Mouse (Mus musculus) C2C12 (cell line): ENCODE data around the gene Tomm34. TPM values are rescaled to one million over a fixed set of nuclear protein-coding genes. Genes with fewer than 3 reads are reported as not detected.
A peak's percentile ranks its signal among the peaks of the same experiment; 100 is the strongest.

ENCODE experiments used
- H3K27me3 ChIP-seq: one replicate; pipeline ENCODE4 v1.6.1; 2011; ENCODE audit not compliant: control insufficient read depth, insufficient read depth, insufficient read length
- H3K36me3 ChIP-seq: one replicate; pipeline ENCODE4 v1.6.1; 2011; ENCODE audit not compliant: control insufficient read depth, insufficient read depth
- H3K4me3 ChIP-seq: one replicate; pipeline ENCODE4 v1.5.1; 2011; ENCODE audit warnings: mild to moderate bottlenecking, control low read depth; ENCODE audit not compliant: poor library complexity, insufficient read depth, severe bottlenecking
- H3K79me2 ChIP-seq: one replicate; pipeline ENCODE4 v1.6.1; 2011; ENCODE audit not compliant: control insufficient read depth, insufficient read depth
- H3K79me3 ChIP-seq: one replicate; pipeline ENCODE4 v1.6.1; 2011; ENCODE audit warnings: low read depth, control low read depth
- H3ac ChIP-seq: one replicate; pipeline ENCODE3; 2011; ENCODE audit warnings: low read depth; ENCODE audit not compliant: control insufficient read depth, insufficient read length
- CEBPB ChIP-seq: IDR thresholded peaks from one replicate; pipeline ENCODE4 v1.6.1; 2011; ENCODE audit warnings: low read depth, mild to moderate bottlenecking, control low read depth, moderate library complexity
- CTCF ChIP-seq: IDR thresholded peaks from one replicate; pipeline ENCODE4 v1.5.1; 2011; ENCODE audit not compliant: control insufficient read depth, insufficient read depth, insufficient read length
- FOSL1 ChIP-seq: IDR thresholded peaks from one replicate; pipeline ENCODE4 v1.8.0; 2011; ENCODE audit warnings: mild to moderate bottlenecking, low read length; ENCODE audit not compliant: poor library complexity, insufficient read depth, severe bottlenecking
- MAX ChIP-seq: IDR thresholded peaks from one replicate; pipeline ENCODE4 v1.6.1; 2011; ENCODE audit warnings: mild to moderate bottlenecking, control low read depth
- MYOD1 ChIP-seq: IDR thresholded peaks from one replicate; pipeline ENCODE4 v1.6.1; 2011; ENCODE audit warnings: low read depth; ENCODE audit not compliant: control insufficient read depth, insufficient read length
- MYOG ChIP-seq: IDR thresholded peaks from one replicate; pipeline ENCODE4 v1.6.1; 2011; ENCODE audit not compliant: control insufficient read depth, insufficient read length; ENCODE audit errors: extremely low read depth
- USF1 ChIP-seq: IDR thresholded peaks from one replicate; pipeline ENCODE4 v1.6.1; 2011; ENCODE audit warnings: low read depth, mild to moderate bottlenecking, control low read depth, moderate library complexity
- long read RNA-seq, 2 experiments: library from polyadenylated mRNA; unstranded; transcript quantifications; one replicate each; pipeline ENCODE4 v2.0.0; 2019 to 2020
- polyA plus RNA-seq: library from polyadenylated mRNA; unstranded; fragments of >200 nt; fragmentation: generic; extraction: Trizol; gene quantifications from one replicate; pipeline ENCODE4 v1.2.1, GENCODE M21; 2012; ENCODE audit warnings: missing spikeins

The Tomm34 gene
- polyA plus RNA-seq, result 19.3 TPM
- long read RNA-seq, experiment 1, transcript Tomm34-202 (7 exons, 1,923 nt), result major isoform, 38 of 45 reads
- long read RNA-seq, experiment 1, partial matches to known transcripts, result 1 of 45 reads
- long read RNA-seq, experiment 1, other reads (novel, unspliced or antisense), result 3 of 45 reads
- long read RNA-seq, experiment 2, transcript Tomm34-201 (7 exons, 2,302 nt), result minor isoform, 21 of 235 reads
- long read RNA-seq, experiment 2, transcript Tomm34-202 (7 exons, 1,923 nt), result major isoform, 186 of 235 reads
- long read RNA-seq, experiment 2, partial matches to known transcripts, result 0 of 235 reads
- long read RNA-seq, experiment 2, other reads (novel, unspliced or antisense), result 28 of 235 reads

- Histone ChIP-seq H3ac (peak within 1 kb of the TSS; percentile 92), H3K79me2 (peaks cover 70% of the 10 kb centered on the region), H3K36me3 (peaks cover 19% of the 10 kb centered on the region), H3K79me3 (peaks cover 44% of the 10 kb centered on the region), H3K27me3 (no peaks in the 10 kb centered on the region), H3K4me3 (peak within 1 kb of the TSS; percentile 79)
- TF ChIP-seq MYOG (no peak), MAX (peak; percentile 85), USF1 (no peak)
Measured at GRCm38 (mm10) chr2:164070765-164071436, at the start of gene Tomm34. Tomm34 (minus strand) TSS chr2:164071169.

GRCm38 (mm10) chr2:164119503-164119902 lies 48.5 kb upstream of the Tomm34 start:
- Histone ChIP-seq H3K79me2 (no peaks in the 10 kb centered on the region), H3K36me3 (peaks cover 34% of the 10 kb centered on the region), H3K4me3 (no peak overlapping the region), H3K79me3 (no peaks in the 10 kb centered on the region), H3K27me3 (no peaks in the 10 kb centered on the region), H3ac (no peak overlapping the region)
- TF ChIP-seq MAX (no peak), FOSL1 (no peak), MYOG (no peak), MYOD1 (no peak), CEBPB (no peak), USF1 (no peak), CTCF (no peak)

GRCm38 (mm10) chr2:164115531-164115930 lies 44.6 kb upstream of the Tomm34 start:
- Histone ChIP-seq H3K79me2 (no peaks in the 10 kb centered on the region), H3K27me3 (no peaks in the 10 kb centered on the region), H3K4me3 (no peak overlapping the region), H3K79me3 (no peaks in the 10 kb centered on the region), H3K36me3 (peaks cover 38% of the 10 kb centered on the region), H3ac (no peak overlapping the region)
- TF ChIP-seq MYOD1 (no peak), USF1 (no peak), MAX (no peak), CEBPB (no peak), MYOG (no peak), CTCF (no peak), FOSL1 (no peak)

- H3K79me2 ChIP-seq, result no peaks in the 10 kb centered on the region
- no peak overlapping the region for H3ac ChIP-seq
- H3K79me3 ChIP-seq, result no peaks in the 10 kb centered on the region
- no peak for TF ChIP-seq MYOD1
- TF ChIP-seq CTCF, result no peak
- H3K27me3 ChIP-seq, result no peaks in the 10 kb centered on the region
- H3K4me3 ChIP-seq, result no peak overlapping the region
- H3K36me3 ChIP-seq, result peaks cover 30% of the 10 kb centered on the region
Measured at GRCm38 (mm10) chr2:164114051-164114450, 43.1 kb upstream of the Tomm34 start.

GRCm38 (mm10) chr2:164111546-164111945 lies 40.6 kb upstream of the Tomm34 start:
- Histone ChIP-seq H3K4me3 (no peak overlapping the region), H3K36me3 (peaks cover 36% of the 10 kb centered on the region), H3K79me3 (no peaks in the 10 kb centered on the region), H3K79me2 (no peaks in the 10 kb centered on the region), H3ac (no peak overlapping the region), H3K27me3 (no peaks in the 10 kb centered on the region)
- TF ChIP-seq MYOG (no peak), CEBPB (no peak), MAX (no peak), CTCF (no peak), USF1 (no peak), MYOD1 (no peak), FOSL1 (no peak)

GRCm38 (mm10) chr2:164108501-164108900 lies 37.5 kb upstream of the Tomm34 start:
- TF ChIP-seq MAX (no peak), MYOG (no peak), CTCF (no peak), FOSL1 (no peak), USF1 (no peak), MYOD1 (no peak), CEBPB (no peak)
- H3ac ChIP-seq, result no peak overlapping the region

More at GRCm38 (mm10) chr2:164108501-164108900, 37.5 kb upstream of the Tomm34 start:
- Histone ChIP-seq H3K79me3 (no peaks in the 10 kb centered on the region), H3K79me2 (no peaks in the 10 kb centered on the region), H3K4me3 (no peak overlapping the region), H3K27me3 (no peaks in the 10 kb centered on the region), H3K36me3 (peaks cover 58% of the 10 kb centered on the region)
